Mouse (Mus musculus) myocyte (in vitro differentiated cells): ENCODE data around the gene Brat1.

Experiments used
- E2F4 ChIP-seq: IDR thresholded peaks from one replicate; pipeline ENCODE4 v1.6.1; 2011; ENCODE audit warnings: mild to moderate bottlenecking, control low read depth, moderate library complexity; ENCODE audit not compliant: insufficient read depth
- POLR2A ChIP-seq: IDR thresholded peaks from one replicate; pipeline ENCODE4 v1.6.1; 2011; ENCODE audit warnings: low read depth, mild to moderate bottlenecking, control low read depth, moderate library complexity; ENCODE audit not compliant: insufficient read length

- TF ChIP-seq E2F4 = no peak
- no peak for TF ChIP-seq POLR2A
These were observed 44.4 kb upstream of the Brat1 start for GRCm38 (mm10) chr5:140660398-140660797.
